Mouse (Mus musculus) liver, embryonic 11.5 days (tissue): ENCODE measurements around the gene Ubqln4. TPM values are rescaled to one million over a fixed set of nuclear protein-coding genes. Genes with fewer than 3 reads are reported as not detected.

Experiments
- ATAC-seq: fragments of 200-750 bp; cut with Nextera tagmentation; replicated peaks from 2 replicates; pipeline ENCODE4 v1.8.0; 2017; ENCODE audit warnings: moderate number of reproducible peaks, mild to moderate bottlenecking, moderate TSS enrichment, moderate library complexity; ENCODE audit not compliant: low FRiP score
- DNase-seq: peaks from one replicate; pipeline ENCODE4 v3.0.0-alpha.2; 2017; ENCODE audit warnings: low spot score
- H3K27ac ChIP-seq: fragments of 300-500 bp; sonication (generic); 2 replicates; pipeline ENCODE4 v1.5.1; 2014; ENCODE audit warnings: mild to moderate bottlenecking, low read depth, low read length, control low read depth
- H3K27me3 ChIP-seq: fragments of 300-500 bp; sonication (generic); replicated peaks from 2 replicates; pipeline ENCODE4 v1.6.1; 2014; ENCODE audit warnings: low read length, mixed read lengths; ENCODE audit not compliant: control insufficient read depth, insufficient read depth
- H3K36me3 ChIP-seq: fragments of 300-500 bp; sonication (generic); 2 replicates; pipeline ENCODE4 v1.6.1; 2014; ENCODE audit warnings: mild to moderate bottlenecking, low read length, moderate library complexity, mixed read lengths; ENCODE audit not compliant: control insufficient read depth, insufficient read depth
- H3K4me1 ChIP-seq: fragments of 300-500 bp; sonication (generic); replicated peaks from 2 replicates; pipeline ENCODE4 v1.6.1; 2014; ENCODE audit warnings: low read length, mixed read lengths; ENCODE audit not compliant: control insufficient read depth, insufficient read depth
- H3K4me2 ChIP-seq: fragments of 300-500 bp; sonication (generic); 2 replicates; pipeline ENCODE4 v1.6.1; 2014; ENCODE audit warnings: mild to moderate bottlenecking, control low read depth, moderate library complexity
- H3K4me3 ChIP-seq: fragments of 300-500 bp; sonication (generic); 2 replicates; pipeline ENCODE4 v1.5.1; 2014; ENCODE audit warnings: low read depth, low read length, control low read depth
- H3K9ac ChIP-seq: fragments of 300-500 bp; sonication (generic); 2 replicates; pipeline ENCODE4 v1.6.1; 2014; ENCODE audit warnings: low read depth, low read length, control low read depth
- H3K9me3 ChIP-seq: fragments of 300-500 bp; sonication (generic); 2 replicates; pipeline ENCODE4 v1.6.1; 2016; ENCODE audit warnings: low read length, inconsistent platforms, mixed read lengths; ENCODE audit not compliant: control insufficient read depth
- WGBS: fragments of 180-500 bp; shearing (Covaris S2); extraction: QIAGEN DNeasy Blood & Tissue Kit; methylation state at CpG from one replicate; pipeline ENCODE4 v1.1.7; 2014; 5-methylcytosine and 5-hydroxymethylcytosine counted together
- polyA plus RNA-seq: library from polyadenylated mRNA; unstranded; fragments of >200 nt; fragmentation: Nextera tagmentation; extraction: Ambion mirVana; gene quantifications from 2 replicates; pipeline ENCODE4 v1.2.1, GENCODE M21; 2014

The Ubqln4 gene
- polyA plus RNA-seq, result 65.8 and 67.7 TPM in 2 replicates

- peak within 1 kb of the TSS; percentile 93 for H3K4me2 ChIP-seq
- H3K9me3 ChIP-seq, result no peaks in the 10 kb centered on the region
- peak within 1 kb of the TSS; percentile 92 for H3K9ac ChIP-seq
- under 1% methylated on average over 35 of the region's 37 CpGs for WGBS
- H3K4me1 ChIP-seq, result peaks cover 26% of the 10 kb centered on the region
- H3K27me3 ChIP-seq, result no peaks in the 10 kb centered on the region
- H3K27ac ChIP-seq, result peak within 1 kb of the TSS; percentile 94
- H3K36me3 ChIP-seq, result peaks cover 29% of the 10 kb centered on the region
- DNase-seq, result peak; percentile 90
- peak within 1 kb of the TSS; percentile 92 for H3K4me3 ChIP-seq
- ATAC-seq, result peak; percentile 83
Observed at GRCm38 (mm10) chr3:88553525-88553879, at the start of gene Ubqln4. Gene Ubqln4, plus strand, starts transcription at chr3:88553758.

GRCm38 (mm10) chr3:88503881-88504746, 49.4 kb upstream of the Ubqln4 start:
- H3K9me3 ChIP-seq, result no peaks in the 10 kb centered on the region
- H3K4me1 ChIP-seq, result peaks cover 43% of the 10 kb centered on the region
- H3K9ac ChIP-seq, result no peak overlapping the region
- H3K27me3 ChIP-seq, result no peaks in the 10 kb centered on the region
- H3K4me3 ChIP-seq, result no peak overlapping the region
- H3K36me3 ChIP-seq, result no peaks in the 10 kb centered on the region
- ATAC-seq (no peak), DNase-seq (no peak)
- no peak overlapping the region for H3K4me2 ChIP-seq
- 45% methylated on average over 8 of the region's 8 CpGs for WGBS
- H3K27ac ChIP-seq, result peak overlapping the region; percentile 54; the same call in 1 of the 2 replicates

- Histone ChIP-seq H3K9ac (no peak overlapping the region), H3K9me3 (no peaks in the 10 kb centered on the region), H3K4me1 (peaks cover 45% of the 10 kb centered on the region), H3K4me3 (no peak overlapping the region), H3K4me2 (no peak overlapping the region), H3K36me3 (no peaks in the 10 kb centered on the region), H3K27me3 (no peaks in the 10 kb centered on the region), H3K27ac (no peak overlapping the region; the same call in 1 of the 2 replicates)
- WGBS, result 75% methylated on average over 6 of the region's 6 CpGs
- DNase-seq (no peak), ATAC-seq (no peak)
Observed at GRCm38 (mm10) chr3:88505081-88505480, 48.5 kb upstream of the Ubqln4 start.

- H3K4me1 ChIP-seq, result peaks cover 45% of the 10 kb centered on the region
Observed at GRCm38 (mm10) chr3:88505765-88506164, 47.8 kb upstream of the Ubqln4 start.

GRCm38 (mm10) chr3:88509250-88509649, 44.3 kb upstream of the Ubqln4 start:
- Histone ChIP-seq H3K4me2 (peak overlapping the region; percentile 71), H3K9ac (peak overlapping the region; percentile 57), H3K4me3 (peak overlapping the region; percentile 41), H3K4me1 (peaks cover 53% of the 10 kb centered on the region), H3K27me3 (no peaks in the 10 kb centered on the region), H3K27ac (peak overlapping the region; percentile 81), H3K9me3 (no peaks in the 10 kb centered on the region), H3K36me3 (no peaks in the 10 kb centered on the region)
- WGBS, result 54% methylated on average over 3 of the region's 3 CpGs
- ATAC-seq, result no peak; the same call in 1 of the 2 replicates
- no peak for DNase-seq

More at GRCm38 (mm10) chr3:88505765-88506164, 47.8 kb upstream of the Ubqln4 start:
- DNase-seq (no peak), ATAC-seq (no peak)
- WGBS, result 50% methylated on average over 7 of the region's 7 CpGs
- Histone ChIP-seq H3K9ac (no peak overlapping the region), H3K27me3 (no peaks in the 10 kb centered on the region), H3K27ac (no peak overlapping the region), H3K4me3 (no peak overlapping the region), H3K4me2 (no peak overlapping the region), H3K36me3 (no peaks in the 10 kb centered on the region), H3K9me3 (no peaks in the 10 kb centered on the region)

- Histone ChIP-seq H3K4me1 (peaks cover 55% of the 10 kb centered on the region), H3K27me3 (no peaks in the 10 kb centered on the region), H3K4me3 (peak within 1 kb of the TSS; percentile 41), H3K4me2 (peak within 1 kb of the TSS; percentile 71), H3K9me3 (no peaks in the 10 kb centered on the region), H3K9ac (peak within 1 kb of the TSS; percentile 57), H3K36me3 (no peaks in the 10 kb centered on the region), H3K27ac (peak within 1 kb of the TSS; percentile 81)
- 1% methylated on average over 31 of the region's 31 CpGs for WGBS
- DNase-seq (peak; percentile 93), ATAC-seq (peak; percentile 93)
Observed at GRCm38 (mm10) chr3:88509692-88510420, 43.7 kb upstream of the Ubqln4 start, which contains the start of gene Lmna. Gene Lmna, minus strand, starts transcription at chr3:88509956.

GRCm38 (mm10) chr3:88510421-88511289, 42.9 kb upstream of the Ubqln4 start:
- Histone ChIP-seq H3K4me2 (peak overlapping the region; percentile 71), H3K27ac (peak overlapping the region; percentile 81), H3K36me3 (no peaks in the 10 kb centered on the region), H3K4me1 (peaks cover 51% of the 10 kb centered on the region), H3K9me3 (no peaks in the 10 kb centered on the region), H3K9ac (peak overlapping the region; percentile 57), H3K4me3 (peak overlapping the region; percentile 41), H3K27me3 (no peaks in the 10 kb centered on the region)
- 47% methylated on average over 13 of the region's 13 CpGs for WGBS
- no peak for DNase-seq
- ATAC-seq, result no peak

GRCm38 (mm10) chr3:88511559-88511958, 42.0 kb upstream of the Ubqln4 start:
- Histone ChIP-seq H3K36me3 (no peaks in the 10 kb centered on the region), H3K4me1 (peaks cover 50% of the 10 kb centered on the region), H3K27me3 (no peaks in the 10 kb centered on the region), H3K9me3 (no peaks in the 10 kb centered on the region), H3K9ac (no peak overlapping the region), H3K27ac (no peak overlapping the region; the same call in 1 of the 2 replicates), H3K4me2 (no peak overlapping the region), H3K4me3 (no peak overlapping the region)
- ATAC-seq (no peak), DNase-seq (no peak)
- 40% methylated on average over 4 of the region's 4 CpGs for WGBS
